Mouse (Mus musculus) cerebellum, postnatal 14 days (tissue): ENCODE results near the gene Lgi4.

Source experiments
- DNase-seq, 2 experiments: peaks; one replicate each; pipeline ENCODE4 v3.0.0; 2021; ENCODE audit warnings: mixed read lengths in 2 of 2

Lgi4 gene

DNA sequence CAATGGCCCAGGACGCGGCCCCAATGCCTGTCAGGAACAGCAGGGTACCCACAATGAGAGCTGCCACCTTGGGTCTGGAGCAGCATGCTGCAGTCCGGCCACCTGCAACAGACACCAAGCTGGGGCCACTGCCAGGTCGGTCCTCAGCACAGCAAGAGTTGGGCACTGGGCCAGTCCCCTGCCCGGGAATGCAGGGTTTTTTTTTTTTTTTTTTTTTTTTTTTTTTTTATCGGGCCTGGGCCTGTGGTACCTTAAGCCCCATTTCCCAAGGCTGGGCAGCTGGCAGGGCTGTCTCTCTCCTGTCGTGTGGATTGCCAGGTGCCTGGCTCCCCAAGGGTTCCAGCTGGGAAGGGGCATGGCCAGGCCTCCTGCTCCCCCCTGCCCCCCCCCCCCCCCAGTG is 49.9 kb downstream of the Lgi4 start:
- DNase-seq: peak; percentile 62 to 73

DNA sequence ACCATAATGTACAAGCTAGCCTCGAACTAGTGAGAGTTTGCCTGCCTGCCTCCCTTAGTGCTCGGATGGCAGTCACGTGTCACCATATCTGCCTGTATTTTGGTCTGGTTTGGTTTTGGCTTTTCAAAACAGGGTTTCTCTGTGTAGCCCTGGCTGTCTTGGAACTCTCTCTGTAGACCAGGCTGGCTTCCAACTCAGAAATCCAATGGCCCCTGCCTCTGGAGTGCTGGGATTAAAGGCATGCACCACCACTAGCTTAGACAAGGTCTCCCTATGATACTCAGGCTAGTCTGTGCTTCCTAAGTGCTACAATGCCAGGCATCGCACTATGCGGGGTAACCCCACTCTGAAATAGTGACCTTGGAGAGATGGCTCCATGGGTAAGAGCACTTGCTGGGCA is 50.7 kb downstream of the Lgi4 start:
- no peak for DNase-seq

DNA sequence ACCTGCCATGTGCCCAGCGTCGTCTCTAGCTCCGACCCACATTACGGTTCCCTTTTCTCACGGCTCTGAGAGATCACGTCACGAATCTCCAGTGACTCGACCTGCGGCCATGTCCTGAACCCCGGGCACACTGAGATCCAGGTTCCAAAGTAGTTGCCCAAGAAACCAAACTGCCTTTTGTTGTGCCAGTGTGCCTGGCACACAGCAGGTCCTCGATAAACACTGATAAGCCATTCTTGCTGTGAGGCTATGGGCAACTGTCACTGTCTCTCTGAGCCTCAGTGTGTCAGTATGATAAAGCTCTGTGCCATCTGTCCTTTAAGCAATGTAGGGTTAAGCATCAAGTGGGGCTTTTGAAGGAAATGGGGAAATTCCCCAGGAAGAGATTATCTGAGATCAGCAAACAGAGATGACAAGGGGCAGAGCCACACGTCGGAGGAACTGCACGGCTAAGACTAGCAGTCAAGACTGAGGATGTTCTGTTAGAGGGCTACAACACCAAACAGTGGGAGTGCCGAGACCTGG is 51.8 kb downstream of the Lgi4 start:
- DNase-seq: no peak

DNA sequence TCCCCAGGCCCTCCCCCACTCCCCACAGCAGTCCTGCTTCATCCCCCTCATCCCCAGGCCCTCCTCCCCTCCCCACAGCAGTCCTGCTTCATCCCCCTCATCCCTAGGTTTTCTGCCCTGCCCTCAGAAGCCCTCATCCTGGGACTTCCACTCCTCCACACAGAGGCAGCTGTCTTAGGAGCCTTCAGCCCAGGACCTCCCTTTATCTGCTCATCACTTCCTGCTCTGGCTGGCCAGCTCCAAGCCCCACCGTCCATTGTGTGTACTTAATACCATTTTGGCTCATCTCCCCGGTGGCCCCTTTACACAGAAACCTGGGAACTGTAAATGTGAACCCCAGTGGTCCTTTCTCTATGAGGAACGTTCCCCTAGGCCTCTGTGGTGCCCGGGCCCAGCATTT is 52.9 kb downstream of the Lgi4 start:
- no peak for DNase-seq

DNA sequence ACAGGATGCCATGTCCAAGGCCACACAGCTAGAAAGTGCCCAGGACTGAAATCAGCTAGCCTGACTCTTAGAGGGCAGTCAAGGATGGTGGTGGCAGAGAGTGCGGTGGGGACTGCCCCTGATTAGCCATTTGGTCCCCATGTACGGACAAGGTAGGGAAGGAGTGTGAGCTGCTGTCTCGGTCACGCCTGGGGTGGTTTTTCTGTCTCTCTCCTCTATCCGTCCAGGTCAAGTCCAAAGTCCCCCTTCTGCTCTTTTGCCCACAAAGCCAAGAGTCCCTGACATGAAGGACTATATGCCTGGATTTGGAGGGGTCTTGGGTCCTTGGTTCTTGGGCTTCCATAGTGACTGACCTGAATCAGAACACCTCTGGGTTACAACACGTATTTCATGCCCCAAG is 54.7 kb downstream of the Lgi4 start:
- DNase-seq: no peak

DNA sequence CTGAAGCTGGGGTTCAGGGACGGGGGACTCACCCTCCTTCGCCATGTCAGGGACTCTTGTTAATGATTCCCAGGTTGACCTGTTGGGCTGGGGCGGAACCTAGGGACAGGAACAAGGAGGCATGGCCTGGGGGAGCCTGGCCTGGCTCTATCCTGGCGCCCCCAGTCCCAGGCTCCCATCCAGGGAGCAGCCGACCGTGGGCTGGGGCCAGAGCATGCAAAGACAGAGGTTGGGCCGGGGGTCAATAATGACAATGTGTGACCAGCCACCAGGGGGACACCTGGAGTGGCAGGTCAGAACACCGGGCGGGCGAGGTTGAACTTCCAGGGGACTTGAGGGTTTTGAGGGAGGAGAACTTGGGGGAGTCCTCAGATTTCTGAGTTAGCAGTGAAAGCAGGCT is 55.5 kb downstream of the Lgi4 start:
- DNase-seq: peak in 1 of 2 experiments; percentile 30

DNA sequence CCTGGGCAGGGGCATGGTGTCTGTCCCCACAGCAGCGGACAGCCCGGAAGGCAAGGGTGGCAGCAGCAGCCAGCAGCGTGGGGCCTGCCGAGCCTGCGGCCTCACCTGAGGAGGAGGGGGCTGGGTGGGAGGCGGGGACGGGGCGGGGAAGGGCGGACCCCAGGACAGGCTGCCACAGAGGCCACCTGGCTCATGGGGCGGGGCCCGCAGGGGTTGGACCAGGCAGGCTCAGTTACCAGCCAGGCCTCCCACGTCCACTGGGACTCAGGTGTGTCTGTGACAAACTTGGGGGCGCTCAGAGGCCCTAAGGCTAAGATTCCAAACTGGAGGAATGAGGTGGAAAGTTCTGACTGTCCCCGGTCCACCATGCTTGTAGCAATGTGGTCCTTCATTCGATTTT is 56.0 kb downstream of the Lgi4 start, which contains the start of gene Hpn:
Hpn (minus strand) TSS at position 109 of the 400 bp plus-strand sequence.
- DNase-seq: peak in 1 of 2 experiments; percentile 33

DNA sequence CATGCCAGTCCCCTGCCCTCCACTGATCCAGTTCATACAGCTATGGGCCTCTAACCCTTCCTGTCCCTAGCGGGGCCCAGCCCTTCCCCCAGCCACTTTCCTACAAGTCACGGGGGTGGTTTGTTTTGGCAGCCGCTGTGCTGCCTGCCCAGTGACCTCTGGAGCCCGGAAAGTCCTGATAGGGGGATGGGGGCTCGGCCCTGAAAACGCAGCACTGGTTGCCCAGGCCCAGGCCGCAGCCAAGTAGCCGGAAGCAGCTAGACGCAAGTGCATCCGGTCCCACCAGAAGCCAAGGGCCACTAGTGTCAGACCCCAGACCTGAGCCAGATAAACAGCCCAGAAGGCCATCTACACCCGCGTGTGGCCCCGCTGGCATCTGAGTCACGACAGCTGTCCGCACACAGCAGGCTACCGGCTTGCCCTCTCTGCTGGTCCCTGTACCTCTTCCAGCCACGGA is 56.5 kb downstream of the Lgi4 start:
- DNase-seq: peak; percentile 65 to 70

DNA sequence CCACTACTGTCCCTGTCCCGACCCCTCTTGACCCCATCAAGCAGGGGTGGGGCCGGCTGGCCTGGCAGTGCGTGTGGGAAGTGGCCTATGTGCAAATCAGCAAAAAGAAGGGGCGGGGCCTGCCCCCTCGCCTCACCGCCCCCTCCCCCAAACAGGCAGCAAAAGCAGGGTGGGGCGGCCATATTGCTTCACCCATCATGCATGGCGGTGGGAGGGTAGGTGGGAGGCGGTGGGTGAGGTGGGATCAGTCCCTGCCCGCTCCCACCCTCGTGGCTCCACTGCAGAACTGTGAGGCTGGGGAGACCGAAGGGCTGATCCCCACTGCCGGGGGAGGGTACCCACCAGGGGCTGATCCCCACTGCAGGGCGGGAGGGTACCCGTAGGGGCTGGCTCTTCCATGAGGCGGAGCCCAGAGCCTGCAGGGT is 57.6 kb downstream of the Lgi4 start:
- DNase-seq: no peak

DNA sequence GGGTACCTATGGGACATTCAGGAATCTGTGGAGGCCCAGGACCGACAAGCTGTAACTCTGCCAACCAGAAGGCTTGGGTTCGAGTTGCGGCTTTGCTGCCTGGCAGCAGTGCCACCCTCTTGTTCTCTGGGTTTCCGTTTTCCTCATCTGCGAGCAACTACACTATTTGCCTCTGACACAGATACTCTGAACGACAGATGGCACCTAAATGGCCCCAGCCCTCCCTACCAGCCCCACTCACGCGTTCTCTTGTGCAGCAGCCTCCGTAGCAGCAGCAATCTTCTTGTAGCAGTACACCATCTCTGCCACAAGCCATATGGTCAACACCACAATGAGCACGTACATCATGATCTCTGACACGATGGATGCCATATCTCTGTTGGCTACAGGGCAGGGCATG is 58.3 kb downstream of the Lgi4 start:
- peak in 1 of 2 experiments; percentile 52 for DNase-seq

DNA sequence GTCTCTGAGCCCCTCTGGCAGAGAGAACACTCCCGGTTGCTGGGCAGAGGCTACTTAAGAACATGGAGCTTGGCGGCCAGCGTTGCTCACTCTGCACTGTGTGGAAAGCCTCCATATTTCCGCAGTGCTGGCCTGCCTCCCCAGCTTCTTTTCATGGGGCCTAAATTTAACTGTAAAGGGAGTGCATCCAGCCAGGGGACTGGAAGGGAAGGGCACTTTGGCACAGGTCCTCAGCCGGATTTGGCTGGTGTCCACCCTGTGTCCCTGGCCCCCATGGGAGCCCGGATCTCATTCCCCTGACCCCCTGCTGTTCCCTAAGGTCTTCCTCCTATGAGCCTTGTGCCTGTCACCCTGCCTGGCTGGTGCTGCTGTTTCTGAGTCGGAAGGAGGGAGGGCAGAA is 59.3 kb downstream of the Lgi4 start:
- DNase-seq: peak; percentile 76 to 77

DNA sequence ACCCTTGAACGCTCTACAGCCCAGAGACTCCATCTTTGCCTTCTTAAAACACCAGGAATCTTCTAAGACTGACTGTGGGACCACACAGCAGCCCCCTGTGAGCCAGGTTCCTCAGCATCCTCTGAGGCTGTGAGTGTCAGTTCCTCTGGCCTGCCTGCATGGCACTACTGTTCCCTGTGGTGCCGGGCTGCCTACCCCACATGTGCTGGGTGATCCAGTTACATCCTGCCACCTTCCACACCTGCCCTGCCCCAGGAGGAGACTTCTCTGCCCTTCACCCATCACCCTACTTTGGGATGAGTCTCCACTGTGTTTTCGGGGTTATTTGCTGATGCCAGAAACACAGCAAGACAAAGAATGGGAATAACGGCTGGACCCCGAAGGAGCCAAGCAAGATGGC is 60.4 kb downstream of the Lgi4 start:
- DNase-seq: no peak
